Mouse (Mus musculus) heart, postnatal 0 days (tissue): ENCODE measurements at regions not wholly inside any gene's neighbourhood (a gene's known extent, or its start where the extent isn't known, plus 50 kb on each side); places are given as distances from the start of the nearest gene placed in this dataset.

ENCODE experiments used
- CTCF ChIP-seq: IDR thresholded peaks from 2 replicates; pipeline ENCODE4 v1.5.1; 2016; ENCODE audit warnings: antibody characterized with exemption, control low read depth, low read depth
- EP300 ChIP-seq: IDR thresholded peaks from 2 replicates; pipeline ENCODE4 v1.6.1; 2016; ENCODE audit warnings: antibody characterized with exemption, low read depth

- TF ChIP-seq CTCF (no peak), EP300 (no peak)
Observed at GRCm38 (mm10) chr4:4437559-4437958, 355.6 kb downstream of the Impad1 start.
